Mouse (Mus musculus) CH12.LX (cell line): Measurements from ENCODE around the gene Slc9a2.
"Not testable (repeated sequence)": the region's sequence is repeated elsewhere in the genome, so short reads cannot be mapped to it uniquely, and the experiment has no call there.

Experiments
- BHLHE40 ChIP-seq: IDR thresholded peaks from 2 replicates; pipeline ENCODE4 v1.6.1; 2011; ENCODE audit warnings: mild to moderate bottlenecking, low read depth, low read length, improper control_type of control experiment
- CHD2 ChIP-seq: IDR thresholded peaks from 2 replicates; pipeline ENCODE4 v1.6.1; 2011; ENCODE audit warnings: low read length, improper control_type of control experiment
- CTCF ChIP-seq, 2 experiments: IDR thresholded peaks in 1 of 2; conservative IDR thresholded peaks in 1 of 2; 2 replicates each; pipeline ENCODE4 v1.5.1; 2011 to 2012; ENCODE audit warnings: low read depth in 2 of 2, low read length in 2 of 2, improper control_type of control experiment in 1 of 2, inconsistent platforms in 1 of 2, mild to moderate bottlenecking in 1 of 2, moderate library complexity in 1 of 2
- EP300 ChIP-seq: IDR thresholded peaks from 2 replicates; pipeline ENCODE4 v1.6.1; 2011; ENCODE audit warnings: low read length, improper control_type of control experiment
- MXI1 ChIP-seq: IDR thresholded peaks from 2 replicates; pipeline ENCODE4 v1.6.1; 2011; ENCODE audit warnings: mild to moderate bottlenecking, low read depth, low read length, improper control_type of control experiment
- POLR2A ChIP-seq: IDR thresholded peaks from 2 replicates; pipeline ENCODE4 v1.6.1; 2011; ENCODE audit warnings: low read depth, mild to moderate bottlenecking, improper control_type of control experiment, low read length
- RCOR1 ChIP-seq: conservative IDR thresholded peaks from 2 replicates; pipeline ENCODE4 v1.6.1; 2012; ENCODE audit warnings: low read depth, mild to moderate bottlenecking, inconsistent platforms, low read length, improper control_type of control experiment
- TCF12 ChIP-seq: IDR thresholded peaks from 2 replicates; pipeline ENCODE4 v1.6.1; 2014; ENCODE audit warnings: low read depth, mild to moderate bottlenecking, inconsistent platforms, low read length, improper control_type of control experiment
- USF1 ChIP-seq: IDR thresholded peaks from 2 replicates; pipeline ENCODE4 v1.6.1; 2014; ENCODE audit warnings: low read depth, mild to moderate bottlenecking, inconsistent platforms, low read length, improper control_type of control experiment

DNA sequence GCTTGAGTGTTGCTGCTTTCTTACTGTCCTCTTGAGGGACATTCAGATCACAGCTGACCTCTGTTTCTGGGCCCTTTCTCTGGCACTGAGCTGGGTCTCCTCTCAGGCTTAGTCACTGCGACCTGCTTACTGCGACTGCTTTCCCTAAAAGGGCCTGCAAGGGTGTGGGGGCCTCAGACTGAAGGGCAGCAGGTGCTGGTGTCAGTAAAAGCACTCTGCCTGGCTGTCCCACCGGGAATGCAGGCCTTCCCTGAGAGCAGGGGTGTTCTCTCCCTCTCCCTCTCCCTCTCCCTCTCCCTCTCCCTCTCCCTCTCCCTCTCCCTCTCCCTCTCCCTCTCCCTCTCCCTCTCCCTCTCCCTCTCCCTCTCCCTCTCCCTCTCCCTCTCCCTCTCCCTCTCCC is 12.9 kb upstream of the Slc9a2 start:
- not testable (repeated sequence) for TF ChIP-seq RCOR1; EP300; CTCF (conservative IDR thresholded peaks at IDR 0.05 in 1 of 2, IDR thresholded peaks at IDR 0.05 in 1 of 2; ENCODE audit: low read depth in 2 of 2, low read length in 2 of 2); TCF12; MXI1; CHD2; POLR2A; BHLHE40; USF1
